In the genomic region with DNA sequence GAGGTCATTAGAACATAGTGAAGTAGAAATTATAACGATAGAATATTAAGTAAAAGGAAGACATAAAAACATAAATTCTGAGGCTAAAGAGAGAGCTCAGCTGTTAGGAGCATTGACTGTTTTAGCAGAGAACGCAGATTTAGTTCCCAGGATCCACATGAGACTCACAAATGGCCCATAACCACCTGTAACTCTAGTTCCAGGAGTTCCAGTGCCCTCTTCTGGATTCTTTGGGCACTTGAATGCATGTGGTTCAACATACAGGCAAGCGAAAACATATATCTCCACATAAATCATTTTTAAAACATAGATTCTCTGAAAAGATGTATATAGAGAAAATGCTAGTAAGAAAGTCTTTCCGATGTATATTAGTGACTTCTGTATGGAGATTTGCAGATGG, we compare ENCODE assay signal across 17 mouse cellular contexts.
DNase-seq lines count a peak whose midpoint lies in the region; ATAC-seq and TF ChIP-seq lines count a peak whose summit lies in the region.
"Had no signal": no experiment of that assay in that cellular context is flagged by ENCODE, and none has a peak within 500 bp of the region (broad histone marks: within the 10 kb centered on the region; RNA-seq: fewer than 3 reads in every experiment).

No protein-coding gene starts in this region.

- H3K27me3 ChIP-seq in liver, postnatal 0 days (ENCODE audit: insufficient read depth, low read length), result no peaks in the 10 kb centered on the region
- no peaks in the 10 kb centered on the region for H3K27me3 ChIP-seq in liver, embryonic 11.5 days (replicated peaks; ENCODE audit: control insufficient read depth, insufficient read depth, low read length)
- H3K27me3 ChIP-seq: heart, embryonic 12.5 days; hindbrain, embryonic 15.5 days; liver, embryonic 13.5 days; midbrain, embryonic 12.5 days; neural tube, embryonic 12.5 days had no signal

- no peak for TF ChIP-seq EP300 in liver, postnatal 0 days (IDR thresholded peaks at IDR 0.05; ENCODE audit: low read depth)

- TF ChIP-seq CTCF in liver, postnatal 0 days (IDR thresholded peaks at IDR 0.05; ENCODE audit: low read depth), result peak; percentile 9; the same call in 1 of the 2 replicates

- no peak overlapping the region for H3K27ac ChIP-seq in liver, postnatal 0 days (ENCODE audit: low read depth)
- H3K27ac ChIP-seq in liver, embryonic 11.5 days (ENCODE audit: low read depth, low read length), result no peak overlapping the region
- H3K27ac ChIP-seq: gastrocnemius, adult 2 months; hindbrain, embryonic 15.5 days; liver, embryonic 13.5 days; midbrain, embryonic 12.5 days; neural tube, embryonic 12.5 days had no signal

- H3K9ac ChIP-seq in liver, postnatal 0 days (replicated peaks), result no peak overlapping the region
- no peak overlapping the region for H3K9ac ChIP-seq in liver, embryonic 11.5 days (ENCODE audit: low read depth, low read length)
- H3K9ac ChIP-seq: heart, embryonic 12.5 days; hindbrain, embryonic 15.5 days; liver, embryonic 13.5 days; midbrain, embryonic 12.5 days; neural tube, embryonic 12.5 days had no signal

- no peak overlapping the region for H3K4me2 ChIP-seq in liver, postnatal 0 days (ENCODE audit: low read depth, low read length)
- no peak overlapping the region for H3K4me2 ChIP-seq in liver, embryonic 11.5 days
- H3K4me2 ChIP-seq: heart, embryonic 12.5 days; hindbrain, embryonic 15.5 days; liver, embryonic 13.5 days; midbrain, embryonic 12.5 days; neural tube, embryonic 12.5 days had no signal

- H3K4me1 ChIP-seq in liver, postnatal 0 days (ENCODE audit: insufficient read depth), result no peaks in the 10 kb centered on the region
- no peaks in the 10 kb centered on the region for H3K4me1 ChIP-seq in liver, embryonic 11.5 days (replicated peaks; ENCODE audit: control insufficient read depth, insufficient read depth, low read length)
- H3K4me1 ChIP-seq: heart, embryonic 12.5 days; hindbrain, embryonic 15.5 days; liver, embryonic 13.5 days; midbrain, embryonic 12.5 days; neural tube, embryonic 12.5 days had no signal

- ATAC-seq in frontal cortex, adult (ENCODE audit: low TSS enrichment), result peak; percentile 69; the same call in 1 of the 2 replicates
- ATAC-seq in liver, postnatal 0 days, result no peak
- no peak for ATAC-seq in liver, embryonic 11.5 days (replicated peaks; ENCODE audit: low FRiP score)
- ATAC-seq in activated CD4-positive, CD25-positive, alpha-beta regulatory T cell, adult 4 months, result no peak

- H3K36me3 ChIP-seq in liver, postnatal 0 days (replicated peaks; ENCODE audit: insufficient read depth, low read length), result no peaks in the 10 kb centered on the region
- no peaks in the 10 kb centered on the region for H3K36me3 ChIP-seq in liver, embryonic 11.5 days (ENCODE audit: control insufficient read depth, insufficient read depth, low read length)
- H3K36me3 ChIP-seq: heart, embryonic 12.5 days; hindbrain, embryonic 15.5 days; liver, embryonic 13.5 days; midbrain, embryonic 12.5 days; neural tube, embryonic 12.5 days had no signal

- WGBS in liver, postnatal 0 days (ENCODE audit: insufficient replicate concordance), result 58% methylated on average over 4 of the region's 4 CpGs
- WGBS in liver, embryonic 11.5 days, result 62% methylated on average over 4 of the region's 4 CpGs

- no peak for DNase-seq in frontal cortex, postnatal 36 days (ENCODE audit: low spot score in 2 of 2)
- no peak for DNase-seq in liver, postnatal 0 days
- DNase-seq in liver, embryonic 11.5 days (ENCODE audit: low spot score), result no peak
- peak; percentile 33 for DNase-seq in ZHBTc4 (ENCODE audit: low read depth, low spot score)
- DNase-seq in lung, postnatal 10 days, result peak; percentile 17
- no peak for DNase-seq in ovary, postnatal 10 days (ENCODE audit: low spot score)
- DNase-seq: cerebellum, adult 8-10 months; gastrocnemius, adult 2 months; kidney, postnatal 25 days; liver, embryonic 13.5 days; thymus, postnatal 14 days had no signal

- no peak overlapping the region for H3K4me3 ChIP-seq in liver, postnatal 0 days (ENCODE audit: low read depth, low read length)
- H3K4me3 ChIP-seq in liver, embryonic 11.5 days (ENCODE audit: low read depth, low read length), result no peak overlapping the region
- H3K4me3 ChIP-seq: gastrocnemius, adult 2 months; heart, embryonic 12.5 days; hindbrain, embryonic 15.5 days; liver, embryonic 13.5 days; midbrain, embryonic 12.5 days; neural tube, embryonic 12.5 days had no signal

- no peaks in the 10 kb centered on the region for H3K9me3 ChIP-seq in liver, postnatal 0 days (ENCODE audit: low read length)
- H3K9me3 ChIP-seq in liver, embryonic 11.5 days (ENCODE audit: control insufficient read depth, low read length), result no peaks in the 10 kb centered on the region
- H3K9me3 ChIP-seq: heart, embryonic 12.5 days; hindbrain, embryonic 15.5 days; liver, embryonic 13.5 days; midbrain, embryonic 12.5 days; neural tube, embryonic 12.5 days had no signal

Comparison
In these comparisons a context has a peak if more than half of its experiments do, and no peak if none do; other contexts are left out.
1. DNase-seq: peak in ZHBTc4 (single experiment) and lung, postnatal 10 days (single experiment); none in frontal cortex, postnatal 36 days (0 of 2), liver, postnatal 0 days (single experiment), liver, embryonic 11.5 days (single experiment) and ovary, postnatal 10 days (single experiment).